Mouse (Mus musculus): ENCODE data around the gene Hmgn3. TPM values are rescaled to one million over a fixed set of nuclear protein-coding genes. Genes with fewer than 3 reads are reported as not detected.

The Hmgn3 gene
- polyA plus RNA-seq, 1 experiment from 2014 or later, result 201 TPM

DNA sequence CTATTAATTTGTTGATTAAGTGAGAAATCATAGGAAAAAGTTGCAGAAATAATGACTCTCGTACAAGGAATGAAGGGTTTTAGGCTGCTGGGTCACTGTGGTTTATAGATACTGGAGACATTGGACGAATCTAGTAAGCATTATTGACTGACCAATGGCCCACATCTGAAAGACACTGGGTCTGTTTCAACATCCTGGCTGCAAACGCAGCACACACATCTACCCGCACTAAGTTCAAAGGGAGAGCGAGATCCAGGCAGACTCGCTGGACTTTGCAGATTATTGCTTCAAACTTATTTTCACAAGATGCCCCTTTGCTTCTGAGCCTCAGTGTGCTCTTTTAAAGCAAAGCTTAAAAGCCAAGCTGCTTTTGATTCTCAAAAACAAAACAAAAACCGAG is 29.0 kb downstream of the Hmgn3 start:
- H3K4me1 ChIP-seq (ENCODE audit: control insufficient read depth, insufficient read depth, low read depth, low read length), result no peaks in the 10 kb centered on the region
- H3K27me3 ChIP-seq (replicated peaks; ENCODE audit: control insufficient read depth, insufficient read depth, low read length), result no peaks in the 10 kb centered on the region
- H3K9ac ChIP-seq (ENCODE audit: low read depth, low read length), result no peak overlapping the region
- no peaks in the 10 kb centered on the region for H3K9me3 ChIP-seq (ENCODE audit: control insufficient read depth, low read length)
- H3K4me3 ChIP-seq (ENCODE audit: low read length), result no peak overlapping the region
- H3K27ac ChIP-seq (ENCODE audit: low read depth, low read length), result no peak overlapping the region
- H3K36me3 ChIP-seq (ENCODE audit: control insufficient read depth, insufficient read depth, low read length), result no peaks in the 10 kb centered on the region; the same call in 1 of the 2 replicates
- WGBS, result 89% methylated on average over 7 of the region's 7 CpGs
- H3K4me2 ChIP-seq (ENCODE audit: low read length), result no peak overlapping the region
- no peak for ATAC-seq

- Histone ChIP-seq H3K4me3 (ENCODE audit: low read length) (no peak overlapping the region), H3K36me3 (ENCODE audit: control insufficient read depth, insufficient read depth, low read length) (no peaks in the 10 kb centered on the region; the same call in 1 of the 2 replicates), H3K9me3 (ENCODE audit: control insufficient read depth, low read length) (no peaks in the 10 kb centered on the region), H3K27me3 (replicated peaks; ENCODE audit: control insufficient read depth, insufficient read depth, low read length) (no peaks in the 10 kb centered on the region), H3K27ac (ENCODE audit: low read depth, low read length) (no peak overlapping the region), H3K9ac (ENCODE audit: low read depth, low read length) (no peak overlapping the region), H3K4me1 (ENCODE audit: control insufficient read depth, insufficient read depth, low read depth, low read length) (no peaks in the 10 kb centered on the region), H3K4me2 (ENCODE audit: low read length) (no peak overlapping the region)
- WGBS, result 96% methylated on average over 15 of the region's 15 CpGs
- no peak for ATAC-seq
Measured at GRCm38 (mm10) chr9:83116774-83117474, 29.6 kb downstream of the Hmgn3 start.

DNA sequence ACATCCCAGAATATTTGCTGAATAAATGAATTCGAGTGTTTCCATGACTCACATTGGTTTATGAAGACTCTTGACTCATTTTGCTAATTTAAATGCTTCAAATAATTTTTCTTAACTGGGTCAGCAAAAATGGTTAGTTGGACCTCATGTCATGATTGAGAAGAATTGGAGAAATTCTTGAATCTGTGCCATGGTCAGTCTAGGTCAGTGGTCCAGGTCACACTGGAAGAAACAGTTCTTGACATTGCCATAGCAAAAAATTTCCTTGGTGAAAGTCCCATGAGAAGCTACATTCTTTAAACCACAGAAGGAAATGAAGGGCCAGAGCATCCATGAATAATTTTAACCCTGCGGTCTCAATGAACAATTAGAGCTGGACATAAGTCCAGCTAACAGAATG is 30.8 kb downstream of the Hmgn3 start:
- 94% methylated on average over 2 of the region's 2 CpGs for WGBS

GRCm38 (mm10) chr9:83113800-83114217 is 32.7 kb downstream of the Hmgn3 start:
- ATAC-seq, result no peak; the same call in 1 of the 2 replicates
- Histone ChIP-seq H3K9me3 (ENCODE audit: control insufficient read depth, low read length) (no peaks in the 10 kb centered on the region), H3K27me3 (replicated peaks; ENCODE audit: control insufficient read depth, insufficient read depth, low read length) (no peaks in the 10 kb centered on the region), H3K4me3 (ENCODE audit: low read length) (no peak overlapping the region), H3K36me3 (ENCODE audit: control insufficient read depth, insufficient read depth, low read length) (peaks cover 6% of the 10 kb centered on the region; the same call in 1 of the 2 replicates), H3K4me2 (ENCODE audit: low read length) (no peak overlapping the region), H3K4me1 (ENCODE audit: control insufficient read depth, insufficient read depth, low read depth, low read length) (no peaks in the 10 kb centered on the region), H3K27ac (ENCODE audit: low read depth, low read length) (no peak overlapping the region), H3K9ac (ENCODE audit: low read depth, low read length) (no peak overlapping the region)
- 87% methylated on average over 10 of the region's 10 CpGs for WGBS

More for the DNA sequence above, 30.8 kb downstream of the Hmgn3 start:
- no peak for ATAC-seq
- Histone ChIP-seq H3K36me3 (ENCODE audit: control insufficient read depth, insufficient read depth, low read length) (peaks cover 2% of the 10 kb centered on the region; the same call in 1 of the 2 replicates), H3K4me2 (ENCODE audit: low read length) (no peak overlapping the region), H3K9ac (ENCODE audit: low read depth, low read length) (no peak overlapping the region), H3K4me1 (ENCODE audit: control insufficient read depth, insufficient read depth, low read depth, low read length) (no peaks in the 10 kb centered on the region), H3K9me3 (ENCODE audit: control insufficient read depth, low read length) (no peaks in the 10 kb centered on the region), H3K4me3 (ENCODE audit: low read length) (no peak overlapping the region), H3K27me3 (replicated peaks; ENCODE audit: control insufficient read depth, insufficient read depth, low read length) (no peaks in the 10 kb centered on the region), H3K27ac (ENCODE audit: low read depth, low read length) (no peak overlapping the region)

DNA sequence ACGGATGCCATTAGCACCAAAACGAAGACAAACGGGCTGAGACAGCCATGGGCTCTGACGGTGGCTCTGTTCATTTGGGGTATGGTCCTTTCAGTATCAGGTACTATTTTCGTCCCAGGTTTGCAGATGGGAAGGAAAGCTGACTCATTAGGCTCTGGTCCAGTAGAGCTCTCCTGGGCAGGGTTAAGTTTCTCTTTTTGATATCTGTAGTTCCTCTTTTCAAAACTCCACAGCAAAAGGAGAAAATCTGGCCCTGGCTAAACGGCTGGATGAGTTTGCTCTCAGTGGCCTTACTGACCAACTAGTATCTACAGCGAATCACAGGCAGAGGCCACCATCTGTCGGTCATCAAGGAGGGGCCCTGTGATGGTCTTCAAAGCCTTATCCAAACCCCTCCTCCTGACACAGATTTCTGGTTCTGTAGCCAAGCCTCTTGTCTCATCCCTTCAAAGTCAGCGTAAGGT is 34.1 kb downstream of the Hmgn3 start:
- no peaks in the 10 kb centered on the region for H3K27me3 ChIP-seq (replicated peaks; ENCODE audit: control insufficient read depth, insufficient read depth, low read length)
- H3K4me3 ChIP-seq (ENCODE audit: low read length), result no peak overlapping the region
- no peak overlapping the region for H3K27ac ChIP-seq (ENCODE audit: low read depth, low read length)
- WGBS, result 85% methylated on average over 9 of the region's 9 CpGs
- peaks cover 6% of the 10 kb centered on the region; the same call in 1 of the 2 replicates for H3K36me3 ChIP-seq (ENCODE audit: control insufficient read depth, insufficient read depth, low read length)
- H3K9me3 ChIP-seq (ENCODE audit: control insufficient read depth, low read length), result no peaks in the 10 kb centered on the region
- ATAC-seq, result no peak
- H3K9ac ChIP-seq (ENCODE audit: low read depth, low read length), result no peak overlapping the region
- no peaks in the 10 kb centered on the region for H3K4me1 ChIP-seq (ENCODE audit: control insufficient read depth, insufficient read depth, low read depth, low read length)
- no peak overlapping the region for H3K4me2 ChIP-seq (ENCODE audit: low read length)

GRCm38 (mm10) chr9:83111789-83112188 is 34.7 kb downstream of the Hmgn3 start:
- no peak for ATAC-seq
- peaks cover 6% of the 10 kb centered on the region; the same call in 1 of the 2 replicates for H3K36me3 ChIP-seq (ENCODE audit: control insufficient read depth, insufficient read depth, low read length)
- no peak overlapping the region for H3K9ac ChIP-seq (ENCODE audit: low read depth, low read length)
- H3K27ac ChIP-seq (ENCODE audit: low read depth, low read length), result no peak overlapping the region
- H3K27me3 ChIP-seq (replicated peaks; ENCODE audit: control insufficient read depth, insufficient read depth, low read length), result no peaks in the 10 kb centered on the region
- no peak overlapping the region for H3K4me2 ChIP-seq (ENCODE audit: low read length)
- 85% methylated on average over 3 of the region's 3 CpGs for WGBS
- no peaks in the 10 kb centered on the region for H3K9me3 ChIP-seq (ENCODE audit: control insufficient read depth, low read length)
- no peaks in the 10 kb centered on the region for H3K4me1 ChIP-seq (ENCODE audit: control insufficient read depth, insufficient read depth, low read depth, low read length)
- no peak overlapping the region for H3K4me3 ChIP-seq (ENCODE audit: low read length)

DNA sequence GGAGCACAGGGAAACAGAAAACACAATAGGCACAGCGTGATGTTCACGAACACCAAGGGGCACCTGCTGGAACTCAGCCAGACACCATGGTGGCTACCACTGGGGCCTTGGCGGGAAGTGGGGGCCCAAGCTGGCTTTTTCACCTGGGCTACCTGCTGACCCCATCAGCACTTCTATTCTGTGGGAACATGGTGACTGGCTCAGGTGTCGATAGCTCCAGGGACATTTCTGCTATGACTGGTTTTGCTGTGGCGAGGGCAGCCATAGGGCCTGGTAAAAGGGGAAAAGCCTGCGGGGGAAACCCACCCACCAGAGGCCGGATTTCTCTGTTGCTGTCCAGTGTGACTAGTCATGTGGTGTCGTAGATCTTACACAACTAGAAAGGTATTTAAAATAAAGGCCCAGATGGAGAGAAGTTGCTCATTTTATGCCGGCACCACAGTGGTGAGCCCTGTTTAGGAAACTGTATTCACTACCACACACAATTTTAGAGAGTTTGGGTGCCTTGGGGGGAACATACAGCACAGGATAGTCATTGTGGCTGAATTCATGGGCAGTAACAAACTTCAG is 35.3 kb downstream of the Hmgn3 start:
- Histone ChIP-seq H3K27me3 (replicated peaks; ENCODE audit: control insufficient read depth, insufficient read depth, low read length) (no peaks in the 10 kb centered on the region), H3K4me1 (ENCODE audit: control insufficient read depth, insufficient read depth, low read depth, low read length) (no peaks in the 10 kb centered on the region), H3K9me3 (ENCODE audit: control insufficient read depth, low read length) (no peaks in the 10 kb centered on the region), H3K4me2 (ENCODE audit: low read length) (no peak overlapping the region), H3K4me3 (ENCODE audit: low read length) (no peak overlapping the region), H3K36me3 (ENCODE audit: control insufficient read depth, insufficient read depth, low read length) (peaks cover 6% of the 10 kb centered on the region; the same call in 1 of the 2 replicates), H3K9ac (ENCODE audit: low read depth, low read length) (no peak overlapping the region), H3K27ac (ENCODE audit: low read depth, low read length) (no peak overlapping the region)
- WGBS, result 89% methylated on average over 9 of the region's 9 CpGs
- no peak for ATAC-seq

DNA sequence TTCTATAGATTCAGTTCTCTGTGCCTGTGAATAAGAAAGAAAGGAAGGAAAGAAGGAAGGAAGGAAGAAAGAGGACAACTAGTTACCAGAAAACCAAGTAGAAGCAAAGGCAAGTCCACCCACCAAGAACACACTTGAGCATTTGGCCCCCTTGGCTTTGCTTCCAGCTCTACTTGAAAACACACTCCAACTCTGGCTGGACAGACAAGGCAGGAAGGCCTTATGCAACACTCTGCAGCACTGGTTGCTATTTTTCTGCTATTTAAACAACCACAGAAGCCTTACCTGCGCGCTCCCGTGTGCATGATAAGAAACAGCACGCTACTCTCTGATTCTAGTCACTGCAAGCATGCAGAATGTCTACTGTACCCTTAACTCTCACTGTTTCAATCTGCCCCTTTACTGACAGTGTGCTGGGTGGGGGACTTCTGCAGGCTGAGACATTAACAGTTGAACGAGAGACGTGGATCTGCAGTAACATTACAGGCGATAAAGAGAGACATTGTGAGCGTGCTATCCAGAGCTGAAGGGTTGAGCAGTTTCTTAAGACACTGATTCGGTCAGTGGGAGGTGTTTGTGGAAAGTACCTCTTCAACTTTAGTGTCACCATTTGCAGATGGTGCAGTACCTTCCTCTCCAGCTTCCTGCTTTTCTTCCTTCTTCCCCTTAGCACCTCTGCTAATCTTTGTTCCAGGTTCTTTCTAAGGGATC is 35.9 kb downstream of the Hmgn3 start:
- WGBS, result 93% methylated on average over 9 of the region's 9 CpGs
- ATAC-seq, result no peak
- H3K4me3 ChIP-seq (ENCODE audit: low read length), result no peak overlapping the region

DNA sequence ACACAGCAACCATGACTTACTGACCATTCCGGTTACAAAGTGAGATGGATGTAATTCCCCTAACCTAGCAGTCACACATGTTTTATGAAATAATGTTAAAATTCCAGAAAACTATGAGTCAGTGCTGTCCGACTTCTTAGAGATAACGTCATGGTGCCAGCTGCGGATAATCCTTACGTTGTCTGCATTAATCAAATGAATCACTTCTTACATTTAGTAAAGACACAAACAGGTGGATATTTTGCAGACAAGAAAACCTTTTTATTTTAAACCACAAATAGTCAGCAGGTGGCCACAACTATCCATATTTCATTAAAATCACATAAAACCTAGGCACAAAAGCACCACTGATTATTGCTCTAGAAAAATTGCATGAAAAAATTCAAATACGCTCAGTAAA is 36.8 kb downstream of the Hmgn3 start:
- no peak overlapping the region for H3K4me2 ChIP-seq (ENCODE audit: low read length)
- H3K9me3 ChIP-seq (ENCODE audit: control insufficient read depth, low read length), result no peaks in the 10 kb centered on the region
- H3K4me1 ChIP-seq (ENCODE audit: control insufficient read depth, insufficient read depth, low read depth, low read length), result no peaks in the 10 kb centered on the region
- H3K4me3 ChIP-seq (ENCODE audit: low read length), result no peak overlapping the region
- no peak overlapping the region for H3K27ac ChIP-seq (ENCODE audit: low read depth, low read length)
- H3K36me3 ChIP-seq (ENCODE audit: control insufficient read depth, insufficient read depth, low read length), result peaks cover 6% of the 10 kb centered on the region; the same call in 1 of the 2 replicates
- 93% methylated on average over 6 of the region's 6 CpGs for WGBS
- no peaks in the 10 kb centered on the region for H3K27me3 ChIP-seq (replicated peaks; ENCODE audit: control insufficient read depth, insufficient read depth, low read length)
- no peak overlapping the region for H3K9ac ChIP-seq (ENCODE audit: low read depth, low read length)
- ATAC-seq, result no peak

More for the DNA sequence above, 35.9 kb downstream of the Hmgn3 start:
- peaks cover 6% of the 10 kb centered on the region; the same call in 1 of the 2 replicates for H3K36me3 ChIP-seq (ENCODE audit: control insufficient read depth, insufficient read depth, low read length)
- no peaks in the 10 kb centered on the region for H3K27me3 ChIP-seq (replicated peaks; ENCODE audit: control insufficient read depth, insufficient read depth, low read length)
- no peak overlapping the region for H3K27ac ChIP-seq (ENCODE audit: low read depth, low read length)
- no peak overlapping the region for H3K9ac ChIP-seq (ENCODE audit: low read depth, low read length)
- no peaks in the 10 kb centered on the region for H3K4me1 ChIP-seq (ENCODE audit: control insufficient read depth, insufficient read depth, low read depth, low read length)
- no peak overlapping the region for H3K4me2 ChIP-seq (ENCODE audit: low read length)
- no peaks in the 10 kb centered on the region for H3K9me3 ChIP-seq (ENCODE audit: control insufficient read depth, low read length)

Data from hindbrain, embryonic 16.5 days (tissue).